Comparison of ENCODE assay signal across 8 mouse cellular contexts in genomic region chr5:24750321-24751304, GRCm38 (mm10). TPM values are rescaled to one million over a fixed set of nuclear protein-coding genes. Genes with fewer than 3 reads are reported as not detected.
A peak's percentile ranks its signal among the peaks of the same experiment; 100 is the strongest.
DNase-seq lines count a peak whose midpoint lies in the region; ATAC-seq lines count a peak whose summit lies in the region.

No protein-coding gene starts in this region.

- peak; percentile 88 for DNase-seq in adipocyte (ENCODE audit: low spot score)
- DNase-seq in gastrocnemius, adult 8-10 months (ENCODE audit: low spot score in 2 of 2) = peak; percentile 72 to 80
- peak; percentile 95 for DNase-seq in induced T-regulatory cell, adult 2 months (ENCODE audit: low read depth)
- DNase-seq in left cerebral cortex, adult 8-10 months (ENCODE audit: low spot score in 2 of 2) = peak; percentile 69 to 74
- DNase-seq in right cerebral cortex, adult 18-20 months = peak; percentile 86
- DNase-seq in urinary bladder, postnatal 14 days (ENCODE audit: low spot score) = peak; percentile 90

- ATAC-seq in common myeloid progenitor, adult 5-6 weeks (replicated peaks; ENCODE audit: low read depth, poor library complexity, severe bottlenecking) = peak; percentile 78
- peak; percentile 88 for ATAC-seq in megakaryocyte, adult 5-6 weeks (ENCODE audit: poor library complexity, severe bottlenecking)

RNA-seq across cellular contexts. Expression of gene Crygn, which starts 7.2 kb away (rescaled TPM):
- total RNA-seq in common myeloid progenitor, adult 5-6 weeks (2017) = 12.2 TPM in 1 of 2 replicates, not detected in the other
- not detected for total RNA-seq in gastrocnemius, adult 8-10 months (2022)
- 1 to 10 TPM in 1 of 4 experiments, not detected in 3; 1.5 TPM for total RNA-seq in left cerebral cortex, adult 8-10 months (2022)
- total RNA-seq in megakaryocyte, adult 5-6 weeks (2015) = 2.3 and 3.7 TPM in 2 replicates
- total RNA-seq in megakaryocyte, adult 5-6 weeks (2017) = not detected in 2 replicates

RNA-seq across cellular contexts. Expression of gene Wdr86, which starts 20.1 kb away (rescaled TPM):
- 0.64 and 1.8 TPM in 2 replicates for total RNA-seq in common myeloid progenitor, adult 5-6 weeks (2017)
- under 1 TPM in 1 of 4 experiments, not detected in 3; 0.18 TPM for total RNA-seq in gastrocnemius, adult 8-10 months (2022)
- 1 to 10 TPM in 2 of 4 experiments, under 1 TPM in 2; 0.33 to 2.2 (median 0.99) TPM for total RNA-seq in left cerebral cortex, adult 8-10 months (2022)
- 0.18 TPM in 1 of 2 replicates, not detected in the other for total RNA-seq in megakaryocyte, adult 5-6 weeks (2015)
- 0.12 and 0.55 TPM in 2 replicates for total RNA-seq in megakaryocyte, adult 5-6 weeks (2017)

Comparison
In these comparisons a context has a peak if more than half of its experiments do, and no peak if none do; other contexts are left out.
1. Peak in every context shown above with its lines: DNase-seq and ATAC-seq.